Mouse (Mus musculus): ENCODE measurements around the gene Gm21985.

GRCm38 (mm10) chr2:112246193-112246592 lies 19.9 kb upstream of the Gm21985 start:
- no peak for TF ChIP-seq POLR2A (IDR thresholded peaks at IDR 0.05; ENCODE audit: insufficient read depth, low read length)
- TF ChIP-seq CTCF (IDR thresholded peaks at IDR 0.05; ENCODE audit: low read depth, low read length) = no peak
